Mouse (Mus musculus) hindbrain, embryonic 11.5 days (tissue): ENCODE data around the gene Cav2. TPM values are rescaled to one million over a fixed set of nuclear protein-coding genes. Genes with fewer than 3 reads are reported as not detected.
A peak's percentile ranks its signal among the peaks of the same experiment; 100 is the strongest.

ENCODE experiments used
- ATAC-seq: fragments of 200-750 bp; cut with Nextera tagmentation; 2 replicates; pipeline ENCODE4 v1.8.0; 2017; ENCODE audit warnings: mild to moderate bottlenecking, moderate TSS enrichment, moderate library complexity; ENCODE audit not compliant: low FRiP score
- DNase-seq: peaks from one replicate; pipeline ENCODE4 v3.0.0-alpha.2; 2015; ENCODE audit warnings: low spot score
- H3K27ac ChIP-seq: fragments of 300-500 bp; sonication (generic); 2 replicates; pipeline ENCODE4 v1.5.1; 2014; ENCODE audit warnings: mild to moderate bottlenecking, low read depth, low read length
- H3K27me3 ChIP-seq: fragments of 300-500 bp; sonication (generic); 2 replicates; pipeline ENCODE4 v1.6.1; 2014; ENCODE audit warnings: mild to moderate bottlenecking, low read length, moderate library complexity, mixed read lengths; ENCODE audit not compliant: control insufficient read depth, insufficient read depth
- H3K36me3 ChIP-seq: fragments of 300-500 bp; sonication (generic); 2 replicates; pipeline ENCODE4 v1.6.1; 2014; ENCODE audit warnings: mild to moderate bottlenecking, low read length, moderate library complexity, mixed read lengths; ENCODE audit not compliant: control insufficient read depth, insufficient read depth
- H3K4me1 ChIP-seq: fragments of 300-500 bp; sonication (generic); replicated peaks from 2 replicates; pipeline ENCODE4 v1.6.1; 2014; ENCODE audit warnings: low read length, mixed read lengths; ENCODE audit not compliant: control insufficient read depth, insufficient read depth
- H3K4me2 ChIP-seq: fragments of 300-500 bp; sonication (generic); replicated peaks from 2 replicates; pipeline ENCODE4 v1.6.1; 2014; ENCODE audit warnings: mild to moderate bottlenecking, low read depth, low read length
- H3K4me3 ChIP-seq: fragments of 300-500 bp; sonication (generic); 2 replicates; pipeline ENCODE4 v1.5.1; 2014; ENCODE audit warnings: low read depth, low read length
- H3K9ac ChIP-seq: fragments of 300-500 bp; sonication (generic); 2 replicates; pipeline ENCODE4 v1.6.1; 2014; ENCODE audit warnings: low read depth, low read length
- H3K9me3 ChIP-seq: fragments of 300-500 bp; sonication (generic); 2 replicates; pipeline ENCODE4 v1.6.1; 2016; ENCODE audit warnings: low read length; ENCODE audit not compliant: control insufficient read depth
- WGBS: fragments of 180-500 bp; shearing (Covaris S2); extraction: QIAGEN DNeasy Blood & Tissue Kit; methylation state at CpG from one replicate; pipeline ENCODE4 v1.1.7; 2014; 5-methylcytosine and 5-hydroxymethylcytosine counted together
- polyA plus RNA-seq: library from polyadenylated mRNA; unstranded; fragments of >200 nt; fragmentation: Nextera tagmentation; extraction: Ambion mirVana; gene quantifications from 2 replicates; pipeline ENCODE4 v1.2.1, GENCODE M21; 2014

Gene Cav2
- polyA plus RNA-seq: 7.3 and 8.4 TPM in 2 replicates

GRCm38 (mm10) chr6:17280939-17281756 lies at the start of gene Cav2:
TSS of gene Cav2 (plus strand) at chr6:17281185.
- DNase-seq (peak; percentile 71), ATAC-seq (peak; percentile 91)
- no peaks in the 10 kb centered on the region for H3K36me3 ChIP-seq
- H3K4me1 ChIP-seq: no peaks in the 10 kb centered on the region
- WGBS: 3% methylated on average over 25 of the region's 40 CpGs
- H3K27ac ChIP-seq: no peak within 1 kb of the TSS
- peak within 1 kb of the TSS; percentile 93 for H3K4me2 ChIP-seq
- H3K9me3 ChIP-seq: no peaks in the 10 kb centered on the region
- H3K9ac ChIP-seq: peak within 1 kb of the TSS; percentile 65
- peak within 1 kb of the TSS; percentile 47 for H3K4me3 ChIP-seq
- no peaks in the 10 kb centered on the region for H3K27me3 ChIP-seq

DNA sequence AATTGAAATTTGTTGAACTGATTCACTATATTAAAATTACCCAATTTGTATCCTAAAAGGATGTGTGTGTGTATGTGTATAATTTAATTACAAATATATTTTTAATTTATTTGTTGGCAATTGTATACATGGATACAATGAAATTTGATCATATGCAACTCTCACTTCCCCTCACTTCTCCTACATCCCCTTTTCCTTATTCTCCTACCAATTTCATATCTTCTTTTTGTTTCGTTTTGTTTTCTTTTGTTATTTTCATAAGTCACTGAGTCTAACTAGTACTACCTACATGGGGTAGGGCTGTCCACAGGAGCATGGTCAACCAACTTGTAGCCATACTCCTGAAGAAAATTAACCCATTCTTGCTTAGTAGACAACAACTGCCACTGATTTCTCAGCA lies 41.3 kb upstream of the Cav2 start:
- DNase-seq: no peak
- Histone ChIP-seq H3K36me3 (no peaks in the 10 kb centered on the region), H3K9me3 (no peaks in the 10 kb centered on the region), H3K4me2 (no peak overlapping the region), H3K9ac (no peak overlapping the region), H3K4me1 (no peaks in the 10 kb centered on the region), H3K27me3 (no peaks in the 10 kb centered on the region), H3K27ac (no peak overlapping the region), H3K4me3 (no peak overlapping the region)
- ATAC-seq: no peak
- WGBS: 90% methylated on average over 1 of the region's 1 CpGs

DNA sequence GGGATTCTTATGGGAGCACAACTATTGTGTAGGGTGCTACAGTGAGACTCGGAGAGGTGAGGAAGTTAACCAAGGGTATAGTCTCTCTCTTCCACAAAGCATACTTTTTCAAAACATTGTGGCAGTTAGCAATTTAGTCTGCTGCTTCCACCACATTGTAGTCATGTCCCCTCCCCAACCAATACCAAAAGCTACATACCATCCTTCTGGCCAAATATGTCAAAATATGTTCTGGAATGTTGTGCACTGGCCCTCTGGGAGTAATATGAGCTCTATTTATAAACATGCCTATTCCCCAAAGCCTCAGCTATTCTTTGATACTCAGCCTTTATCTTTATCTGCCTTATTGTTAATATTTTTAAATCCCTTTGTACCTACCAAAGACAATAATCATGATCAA lies 40.0 kb upstream of the Cav2 start:
- Histone ChIP-seq H3K27ac (no peak overlapping the region), H3K4me3 (no peak overlapping the region), H3K9me3 (no peaks in the 10 kb centered on the region), H3K4me2 (no peak overlapping the region), H3K4me1 (no peaks in the 10 kb centered on the region), H3K9ac (no peak overlapping the region), H3K27me3 (no peaks in the 10 kb centered on the region), H3K36me3 (no peaks in the 10 kb centered on the region)
- DNase-seq: no peak
- no peak for ATAC-seq
- WGBS: 79% methylated on average over 1 of the region's 1 CpGs

GRCm38 (mm10) chr6:17246959-17247358 lies 34.0 kb upstream of the Cav2 start:
- no peaks in the 10 kb centered on the region for H3K9me3 ChIP-seq
- 93% methylated on average over 2 of the region's 2 CpGs for WGBS
- no peaks in the 10 kb centered on the region for H3K27me3 ChIP-seq
- no peak overlapping the region for H3K4me2 ChIP-seq
- no peak overlapping the region for H3K27ac ChIP-seq
- H3K9ac ChIP-seq: no peak overlapping the region
- DNase-seq (no peak), ATAC-seq (no peak)
- H3K36me3 ChIP-seq: no peaks in the 10 kb centered on the region
- H3K4me1 ChIP-seq: no peaks in the 10 kb centered on the region
- H3K4me3 ChIP-seq: no peak overlapping the region

DNA sequence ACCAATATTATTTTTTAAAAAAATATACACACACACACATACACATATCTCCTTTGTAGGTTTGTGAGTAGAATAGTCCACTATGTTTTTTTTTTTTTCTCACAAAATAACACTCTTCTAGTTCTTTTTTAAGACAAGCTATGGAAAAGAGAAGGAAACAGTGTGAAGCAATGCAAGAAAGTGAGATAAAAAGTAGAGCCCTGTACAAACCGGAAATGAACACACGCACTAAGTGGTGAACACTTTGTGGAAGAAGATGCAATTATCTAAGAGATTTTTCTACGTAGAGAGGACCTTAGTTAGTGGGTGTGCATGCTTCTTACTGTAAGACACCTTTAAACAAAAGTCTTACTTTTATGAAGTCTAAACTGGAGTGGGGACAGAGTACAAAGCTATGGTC lies 33.3 kb upstream of the Cav2 start:
- Histone ChIP-seq H3K27me3 (no peaks in the 10 kb centered on the region), H3K4me1 (no peaks in the 10 kb centered on the region), H3K27ac (no peak overlapping the region), H3K9me3 (no peaks in the 10 kb centered on the region), H3K9ac (no peak overlapping the region), H3K4me3 (no peak overlapping the region), H3K4me2 (no peak overlapping the region), H3K36me3 (no peaks in the 10 kb centered on the region)
- WGBS: 94% methylated on average over 3 of the region's 3 CpGs
- DNase-seq (no peak), ATAC-seq (no peak)

- no peak overlapping the region for H3K9ac ChIP-seq
- H3K27ac ChIP-seq: no peak overlapping the region
- ATAC-seq (no peak), DNase-seq (no peak)
- no peak overlapping the region for H3K4me2 ChIP-seq
- no peaks in the 10 kb centered on the region for H3K9me3 ChIP-seq
- H3K27me3 ChIP-seq: no peaks in the 10 kb centered on the region
- WGBS: 83% methylated on average over 1 of the region's 1 CpGs
- H3K36me3 ChIP-seq: no peaks in the 10 kb centered on the region
- no peaks in the 10 kb centered on the region for H3K4me1 ChIP-seq
- H3K4me3 ChIP-seq: no peak overlapping the region
Measured at GRCm38 (mm10) chr6:17248241-17248640, 32.7 kb upstream of the Cav2 start.

DNA sequence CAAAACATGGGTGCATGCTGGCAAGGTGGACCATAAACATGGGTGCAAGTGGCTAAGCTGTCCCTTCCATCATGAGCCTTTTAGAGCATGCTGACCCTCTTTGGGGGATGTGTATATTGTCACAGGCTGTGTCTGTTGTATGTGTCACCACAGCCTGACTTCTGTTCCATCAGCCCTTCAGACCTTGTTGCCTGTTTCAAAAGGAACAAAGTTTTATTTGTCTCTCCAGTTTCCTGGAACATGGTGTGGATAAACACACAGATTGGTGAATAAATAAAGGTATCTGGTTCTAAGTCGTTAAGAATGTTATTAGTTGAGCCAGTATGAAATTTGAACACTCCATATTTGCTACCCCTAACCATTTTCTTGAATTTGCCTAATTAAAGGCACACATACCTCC lies 29.0 kb upstream of the Cav2 start:
- H3K9ac ChIP-seq: no peak overlapping the region
- H3K27me3 ChIP-seq: no peaks in the 10 kb centered on the region
- H3K9me3 ChIP-seq: no peaks in the 10 kb centered on the region
- DNase-seq (no peak), ATAC-seq (no peak)
- H3K4me2 ChIP-seq: no peak overlapping the region
- H3K4me3 ChIP-seq: no peak overlapping the region
- H3K27ac ChIP-seq: no peak overlapping the region
- 76% methylated on average over 1 of the region's 1 CpGs for WGBS
- H3K36me3 ChIP-seq: no peaks in the 10 kb centered on the region
- no peaks in the 10 kb centered on the region for H3K4me1 ChIP-seq

- no peak overlapping the region for H3K9ac ChIP-seq
- ATAC-seq (no peak), DNase-seq (no peak)
- H3K4me2 ChIP-seq: no peak overlapping the region
- H3K27me3 ChIP-seq: no peaks in the 10 kb centered on the region
- no peak overlapping the region for H3K27ac ChIP-seq
- H3K4me3 ChIP-seq: no peak overlapping the region
- no peaks in the 10 kb centered on the region for H3K4me1 ChIP-seq
- WGBS: 92% methylated on average over 1 of the region's 1 CpGs
- no peaks in the 10 kb centered on the region for H3K9me3 ChIP-seq
- H3K36me3 ChIP-seq: no peaks in the 10 kb centered on the region
Measured at GRCm38 (mm10) chr6:17258142-17258541, 22.8 kb upstream of the Cav2 start.

- no peak for ATAC-seq
- Histone ChIP-seq H3K27me3 (no peaks in the 10 kb centered on the region), H3K4me3 (no peak overlapping the region), H3K27ac (no peak overlapping the region), H3K9me3 (no peaks in the 10 kb centered on the region), H3K4me2 (no peak overlapping the region), H3K9ac (no peak overlapping the region), H3K4me1 (no peaks in the 10 kb centered on the region), H3K36me3 (no peaks in the 10 kb centered on the region)
- WGBS: 81% methylated on average over 1 of the region's 1 CpGs
- DNase-seq: no peak
Measured at GRCm38 (mm10) chr6:17258911-17259310, 22.1 kb upstream of the Cav2 start.
